Mouse (Mus musculus): ENCODE data around the gene Tusc1.

Gene Tusc1

DNA sequence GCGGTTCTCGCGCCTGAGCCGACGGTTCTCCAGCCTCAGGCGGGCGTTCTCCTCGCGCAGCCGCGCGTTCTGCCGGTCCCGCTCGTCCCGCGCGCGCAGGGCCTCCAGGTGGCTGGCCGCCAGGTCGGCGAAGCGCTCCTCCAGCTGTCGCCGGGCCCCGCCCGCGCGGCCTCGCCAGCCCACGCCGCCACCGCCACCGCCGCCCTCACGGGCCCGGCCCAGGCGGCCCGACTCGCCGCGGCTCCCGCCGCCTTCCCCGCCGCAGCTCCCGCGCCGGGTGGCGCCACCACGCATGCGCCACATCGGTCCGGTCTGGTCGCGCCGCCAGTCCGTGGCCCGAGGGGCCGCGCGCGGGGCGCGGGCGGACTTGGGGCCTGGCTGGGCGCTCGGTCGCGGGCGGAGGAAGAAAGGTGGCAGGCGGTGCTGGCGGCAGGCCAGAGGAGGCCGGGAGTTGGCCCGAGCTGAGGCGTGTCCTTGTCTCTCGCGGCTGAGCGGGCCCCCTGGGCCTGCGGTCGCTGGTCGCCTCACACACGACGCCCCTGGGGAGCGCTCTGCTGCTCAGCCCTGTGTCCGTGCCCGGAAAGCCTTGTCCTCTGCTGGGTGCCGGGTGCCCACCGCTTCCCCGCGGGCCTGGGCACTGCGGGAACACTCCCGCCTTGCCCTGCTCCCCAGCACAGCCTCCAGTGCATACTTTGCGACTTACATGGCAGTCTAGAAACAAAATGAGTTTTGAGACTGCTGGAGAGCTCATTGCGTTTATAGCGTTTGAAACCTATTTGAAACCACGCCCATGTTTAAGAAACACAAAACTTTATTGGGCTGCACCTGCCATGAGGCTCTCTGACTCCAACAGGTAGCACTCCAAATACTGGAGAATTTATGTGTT, at the start of gene Tusc1:
Gene Tusc1 (minus strand): TSS at position 394 of the 886 bp plus-strand sequence.
- DNase-seq (ENCODE audit: low read depth, low spot score): peak; percentile 80

DNA sequence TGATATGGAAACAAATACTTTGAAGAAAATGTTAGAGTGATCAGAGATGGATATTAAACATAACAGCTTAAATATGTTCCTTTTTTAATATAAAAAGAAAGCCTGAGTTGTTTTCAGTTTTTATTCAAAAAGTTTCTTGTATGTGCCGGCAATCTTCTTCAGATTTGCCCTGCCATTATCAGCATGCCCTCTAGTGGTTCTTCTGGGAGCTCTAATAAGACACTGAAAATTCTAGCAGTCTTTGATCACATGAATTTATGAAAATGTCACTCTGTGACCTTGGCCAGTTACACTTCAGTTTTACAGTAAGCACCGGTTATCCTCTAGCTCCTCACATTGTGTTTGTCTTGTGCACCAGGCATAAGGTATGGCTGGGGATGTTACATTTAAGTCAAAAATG, 17.6 kb upstream of the Tusc1 start:
- DNase-seq (ENCODE audit: low read depth, low spot score): no peak

DNA sequence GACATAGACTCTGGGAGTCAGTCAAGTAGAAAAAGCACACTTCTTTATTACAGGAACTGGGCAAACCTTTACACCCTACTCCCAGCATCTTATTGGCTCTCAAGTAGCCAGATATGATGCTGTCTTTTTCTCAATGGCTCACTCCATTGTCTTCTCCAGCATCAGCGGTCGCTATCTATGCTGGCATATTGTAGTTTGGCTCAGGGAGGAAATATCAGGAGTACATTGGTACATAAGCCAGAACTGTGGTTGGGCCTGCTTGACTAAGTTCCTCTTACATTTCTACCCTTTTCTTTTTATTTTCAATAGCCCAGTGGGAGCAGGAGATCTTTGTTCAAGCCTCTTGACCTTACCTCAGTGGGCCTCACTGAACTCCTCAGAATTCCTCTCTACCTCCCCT, 9.0 kb upstream of the Tusc1 start:
- DNase-seq (ENCODE audit: low read depth, low spot score): no peak

DNA sequence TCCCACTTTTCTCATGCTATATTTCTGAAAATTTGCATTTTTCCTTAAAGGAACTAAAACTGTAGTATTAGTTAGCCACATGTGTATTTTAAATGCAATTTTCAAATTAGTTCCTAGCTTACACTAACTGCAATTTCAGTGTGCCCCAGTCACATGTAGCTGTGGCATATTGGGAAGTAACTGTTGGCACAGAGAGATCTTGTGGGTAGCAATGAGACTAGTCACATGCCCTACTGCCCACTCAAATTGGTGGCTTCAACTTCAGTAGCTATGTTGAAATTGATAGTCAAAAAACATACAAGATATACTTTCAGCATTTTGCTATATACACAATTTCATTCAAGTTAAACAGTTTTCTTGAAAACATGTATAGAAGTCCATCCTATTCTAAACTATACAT, 6.3 kb upstream of the Tusc1 start:
- no peak for DNase-seq (ENCODE audit: low read depth, low spot score)

DNA sequence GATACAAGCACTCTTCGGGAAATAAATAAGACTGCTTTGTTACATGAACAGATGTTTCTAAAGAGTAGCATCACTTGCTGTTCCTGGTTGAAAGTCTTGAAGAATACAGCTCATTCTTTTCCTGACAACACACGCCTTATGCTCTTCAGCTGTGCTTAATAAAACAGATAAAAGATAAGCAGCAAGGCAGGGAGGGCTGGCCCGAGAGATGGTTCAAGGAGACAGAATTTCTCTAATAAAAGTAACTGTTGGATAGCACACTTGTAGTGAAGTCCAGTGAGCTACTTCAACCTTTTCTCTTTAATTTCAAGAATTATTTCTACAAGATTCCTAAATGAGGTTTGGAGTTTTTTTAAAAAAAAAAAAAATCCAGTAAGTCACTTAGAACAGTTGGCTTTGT, 2.7 kb upstream of the Tusc1 start:
- no peak for DNase-seq (ENCODE audit: low read depth, low spot score)

DNA sequence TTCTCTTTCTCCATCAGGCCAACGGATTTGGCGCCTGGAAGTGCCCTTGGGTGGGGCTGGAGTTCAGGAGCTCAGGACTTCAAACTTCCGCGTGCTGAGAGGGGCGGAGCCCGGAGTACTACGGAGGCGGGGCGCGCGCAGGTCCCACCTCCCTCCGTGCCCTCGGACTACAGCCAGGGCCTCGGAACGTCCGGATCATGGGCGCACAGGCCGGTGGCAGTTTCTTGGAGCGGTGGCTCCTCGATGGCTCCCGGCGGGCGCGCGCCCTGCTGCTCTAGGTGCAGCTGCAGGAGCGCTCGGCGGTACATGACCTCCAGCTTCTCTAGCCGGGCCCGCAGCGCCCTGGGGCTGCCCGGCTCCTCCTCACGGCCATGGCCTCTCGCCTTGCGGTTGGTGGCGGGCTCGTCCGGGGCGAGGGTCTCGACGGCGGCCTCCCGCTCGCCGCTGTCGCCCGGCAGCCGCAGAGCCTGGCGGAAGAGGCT, 634 bp downstream of the Tusc1 start:
- peak; percentile 87 for DNase-seq (ENCODE audit: low read depth, low spot score)

DNA sequence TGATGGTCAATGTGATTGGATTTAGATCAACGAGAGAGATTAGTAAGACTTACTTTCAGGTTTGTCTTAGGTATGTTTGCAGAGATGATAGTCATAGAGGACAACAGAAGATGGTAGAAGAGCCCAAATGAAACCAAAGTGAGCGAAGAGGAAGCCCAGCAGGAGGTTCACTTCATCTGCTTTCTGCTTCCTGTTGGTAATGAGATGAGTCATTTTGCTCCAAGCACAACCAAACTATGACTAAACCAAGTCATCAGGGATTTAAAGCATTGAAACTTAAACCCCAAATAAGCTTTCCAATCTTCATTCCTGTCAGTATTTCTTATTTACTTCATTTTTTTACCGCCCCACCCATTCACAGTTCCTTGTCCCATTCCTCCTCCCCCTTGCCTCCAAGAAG, 27.8 kb downstream of the Tusc1 start:
- no peak for DNase-seq (ENCODE audit: low read depth, low spot score)

DNA sequence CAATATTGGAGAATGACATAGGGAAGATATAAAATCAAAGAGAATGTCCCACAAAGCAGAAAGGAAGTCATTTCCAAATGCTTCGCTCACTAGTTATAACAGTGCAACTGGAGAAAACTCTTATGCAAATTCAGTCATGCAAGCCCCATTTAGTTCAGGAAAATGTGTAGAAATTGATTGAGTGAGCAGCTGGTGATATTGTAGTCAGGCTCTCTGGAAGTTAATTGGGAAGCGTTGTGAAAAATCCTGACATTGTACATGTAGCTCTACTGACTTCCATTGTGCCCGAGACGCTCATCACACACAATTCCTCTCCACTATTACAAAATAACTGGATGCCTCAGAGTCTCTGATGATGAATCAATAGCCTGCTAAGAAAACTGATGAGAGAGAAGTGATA, 49.2 kb downstream of the Tusc1 start:
- DNase-seq (ENCODE audit: low read depth, low spot score): no peak

All from ZHBTc4 (cell line).